Mouse (Mus musculus) lung, embryonic 16.5 days (tissue): ENCODE measurements at regions not wholly inside any gene's neighbourhood (a gene's known extent, or its start where the extent isn't known, plus 50 kb on each side); places are given as distances from the start of the nearest gene placed in this dataset.

Experiments used
- ATAC-seq: fragments of 200-750 bp; cut with Nextera tagmentation; 2 replicates; pipeline ENCODE4 v1.8.0; 2017; ENCODE audit warnings: low read depth, mild to moderate bottlenecking, moderate library complexity
- H3K27ac ChIP-seq: fragments of 300-500 bp; sonication (generic); 2 replicates; pipeline ENCODE4 v1.5.1; 2014; ENCODE audit warnings: mild to moderate bottlenecking, control low read depth, low read length
- H3K27me3 ChIP-seq: fragments of 300-500 bp; sonication (generic); 2 replicates; pipeline ENCODE4 v1.6.1; 2014; ENCODE audit warnings: low read depth, low read length, mixed read lengths; ENCODE audit not compliant: control insufficient read depth, insufficient read depth
- H3K36me3 ChIP-seq: fragments of 300-500 bp; sonication (generic); 2 replicates; pipeline ENCODE4 v1.6.1; 2014; ENCODE audit warnings: low read length; ENCODE audit not compliant: control insufficient read depth, insufficient read depth
- H3K4me1 ChIP-seq: fragments of 300-500 bp; sonication (generic); replicated peaks from 2 replicates; pipeline ENCODE4 v1.6.1; 2014; ENCODE audit warnings: low read length, mixed read lengths; ENCODE audit not compliant: control insufficient read depth, insufficient read depth
- H3K4me2 ChIP-seq: fragments of 300-500 bp; sonication (generic); 2 replicates; pipeline ENCODE4 v1.6.1; 2014; ENCODE audit warnings: low read depth, low read length, control low read depth
- H3K4me3 ChIP-seq: fragments of 300-500 bp; sonication (generic); 2 replicates; pipeline ENCODE4 v1.5.1; 2014; ENCODE audit warnings: mild to moderate bottlenecking, low read length, control low read depth
- H3K9ac ChIP-seq: fragments of 300-500 bp; sonication (generic); 2 replicates; pipeline ENCODE4 v1.6.1; 2014; ENCODE audit warnings: low read length, control low read depth
- H3K9me3 ChIP-seq: fragments of 300-500 bp; sonication (generic); 2 replicates; pipeline ENCODE4 v1.6.1; 2016; ENCODE audit warnings: low read length; ENCODE audit not compliant: control insufficient read depth
- WGBS: fragments of 180-500 bp; shearing (Covaris S2); extraction: QIAGEN DNeasy Blood & Tissue Kit; methylation state at CpG from one replicate; pipeline ENCODE4 v1.1.7; 2014; 5-methylcytosine and 5-hydroxymethylcytosine counted together

DNA sequence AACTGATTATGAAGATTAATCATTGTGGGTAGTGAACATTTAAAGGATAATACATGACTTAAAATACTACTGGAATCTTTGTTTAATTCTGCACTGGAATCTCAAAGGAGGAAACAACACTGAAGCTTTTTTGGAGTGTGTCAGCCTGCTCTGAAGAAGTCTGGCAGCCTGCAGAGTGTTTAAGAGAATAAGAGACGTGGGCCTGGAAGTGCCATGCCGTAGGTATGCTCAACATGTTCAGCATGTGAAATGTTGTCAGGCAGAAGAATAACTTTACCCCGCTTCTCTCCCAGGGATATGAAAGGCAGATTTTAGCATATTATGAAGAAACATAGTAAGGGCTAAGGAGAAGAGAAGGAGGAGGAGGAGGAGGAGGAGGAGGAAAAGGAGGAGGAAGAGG, 189.6 kb upstream of the Nrp1 start:
- 74% methylated on average over 3 of the region's 3 CpGs for WGBS
- H3K36me3 ChIP-seq = no peaks in the 10 kb centered on the region
- no peak overlapping the region for H3K4me3 ChIP-seq
- H3K9me3 ChIP-seq = no peaks in the 10 kb centered on the region
- no peaks in the 10 kb centered on the region for H3K27me3 ChIP-seq
- no peaks in the 10 kb centered on the region for H3K4me1 ChIP-seq
- H3K4me2 ChIP-seq = no peak overlapping the region
- no peak overlapping the region for H3K9ac ChIP-seq
- H3K27ac ChIP-seq = no peak overlapping the region
- no peak for ATAC-seq

DNA sequence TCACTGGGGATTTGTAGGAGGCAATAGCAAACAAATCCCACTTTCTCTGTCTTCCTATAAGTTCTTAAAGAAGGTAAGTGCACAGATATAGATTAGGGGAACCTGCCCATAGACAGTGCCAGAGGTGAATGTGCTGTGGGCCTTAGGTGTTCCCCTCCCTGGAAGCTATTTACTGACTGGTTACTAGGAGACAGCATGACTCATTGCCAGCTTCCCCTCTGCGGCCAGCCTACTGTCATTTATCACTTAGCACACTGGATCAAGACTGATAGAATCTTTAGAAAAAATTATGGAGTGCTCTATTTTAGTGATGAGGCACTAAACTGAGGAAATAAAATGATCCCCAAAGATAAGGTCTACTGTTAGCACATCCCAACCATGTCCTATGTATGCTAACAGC, 187.3 kb upstream of the Nrp1 start:
- WGBS = 34% methylated on average over 1 of the region's 1 CpGs
- no peak overlapping the region for H3K4me2 ChIP-seq
- ATAC-seq = no peak
- no peaks in the 10 kb centered on the region for H3K9me3 ChIP-seq
- H3K36me3 ChIP-seq = no peaks in the 10 kb centered on the region
- H3K9ac ChIP-seq = no peak overlapping the region
- H3K4me1 ChIP-seq = no peaks in the 10 kb centered on the region
- H3K27ac ChIP-seq = no peak overlapping the region
- no peak overlapping the region for H3K4me3 ChIP-seq
- no peaks in the 10 kb centered on the region for H3K27me3 ChIP-seq

DNA sequence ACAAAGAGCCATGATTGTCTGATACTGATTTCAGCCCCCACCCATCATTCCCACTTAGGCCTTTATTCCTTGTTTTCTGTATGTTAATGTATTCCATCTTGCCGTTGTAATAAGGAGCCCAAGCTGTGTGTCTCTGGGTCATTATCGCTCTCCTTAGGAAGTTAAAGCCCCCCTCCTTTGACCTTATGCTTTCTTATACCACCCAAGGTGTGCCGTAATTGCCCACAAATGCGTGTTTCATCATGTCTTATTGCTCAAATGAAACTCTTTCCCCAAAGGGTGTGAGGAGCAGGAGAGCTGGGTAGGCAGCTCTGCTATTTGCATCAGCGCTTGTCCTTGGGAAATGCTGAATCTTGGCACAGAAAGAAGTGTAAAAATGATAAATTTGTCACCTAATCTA, 178.2 kb upstream of the Nrp1 start:
- Histone ChIP-seq H3K27ac (no peak overlapping the region), H3K4me3 (no peak overlapping the region), H3K4me1 (no peaks in the 10 kb centered on the region), H3K27me3 (no peaks in the 10 kb centered on the region), H3K4me2 (no peak overlapping the region), H3K9me3 (no peaks in the 10 kb centered on the region), H3K9ac (no peak overlapping the region), H3K36me3 (no peaks in the 10 kb centered on the region)
- ATAC-seq = no peak
- 76% methylated on average over 5 of the region's 5 CpGs for WGBS

DNA sequence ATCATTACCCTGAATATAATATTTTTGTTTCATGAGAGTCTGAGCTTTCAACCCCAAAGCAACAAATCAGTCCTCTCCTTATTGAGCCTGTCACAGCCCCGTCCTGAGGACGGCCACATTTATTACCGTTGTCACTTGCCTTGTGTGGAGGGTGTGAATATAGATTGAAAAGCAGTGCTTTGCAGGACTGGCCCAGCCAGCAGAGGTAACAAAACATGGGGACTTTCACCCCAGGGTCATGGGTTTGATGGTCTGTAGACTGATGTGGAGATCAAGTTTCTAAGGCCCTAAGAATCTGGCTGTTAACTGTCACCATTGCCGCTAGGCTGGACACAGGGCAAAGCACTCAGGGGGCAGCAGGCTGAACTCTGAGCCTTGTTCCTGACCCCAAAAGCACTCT, 175.3 kb upstream of the Nrp1 start:
- no peaks in the 10 kb centered on the region for H3K36me3 ChIP-seq
- no peaks in the 10 kb centered on the region for H3K9me3 ChIP-seq
- H3K4me1 ChIP-seq = no peaks in the 10 kb centered on the region
- no peak overlapping the region for H3K27ac ChIP-seq
- H3K4me2 ChIP-seq = no peak overlapping the region
- H3K9ac ChIP-seq = no peak overlapping the region
- no peak for ATAC-seq
- H3K27me3 ChIP-seq = no peaks in the 10 kb centered on the region
- no peak overlapping the region for H3K4me3 ChIP-seq
- 59% methylated on average over 4 of the region's 4 CpGs for WGBS

DNA sequence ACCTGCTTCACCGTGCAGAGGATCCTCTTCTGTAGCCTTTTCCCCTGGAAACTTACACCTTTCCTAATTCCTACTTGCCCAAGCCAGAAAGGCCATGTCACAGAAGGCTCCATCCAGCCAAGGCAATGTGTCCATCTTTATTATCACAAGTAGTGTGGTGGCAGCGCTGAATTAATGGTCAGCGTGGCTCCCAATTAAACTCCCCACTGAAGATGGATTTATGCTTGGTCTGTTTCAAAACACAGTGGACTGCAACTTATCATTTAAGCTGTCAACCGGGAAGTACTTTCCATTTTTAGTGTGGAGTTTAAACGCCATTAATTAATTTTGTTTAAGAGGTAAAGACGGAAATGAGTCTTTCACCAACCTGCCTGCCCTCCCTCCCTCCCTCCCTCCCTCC, 170.1 kb upstream of the Nrp1 start:
- Histone ChIP-seq H3K9ac (no peak overlapping the region), H3K27me3 (no peaks in the 10 kb centered on the region), H3K27ac (no peak overlapping the region), H3K9me3 (no peaks in the 10 kb centered on the region), H3K4me2 (no peak overlapping the region), H3K4me3 (no peak overlapping the region), H3K4me1 (no peaks in the 10 kb centered on the region), H3K36me3 (no peaks in the 10 kb centered on the region)
- no peak for ATAC-seq
- WGBS = 62% methylated on average over 6 of the region's 6 CpGs

DNA sequence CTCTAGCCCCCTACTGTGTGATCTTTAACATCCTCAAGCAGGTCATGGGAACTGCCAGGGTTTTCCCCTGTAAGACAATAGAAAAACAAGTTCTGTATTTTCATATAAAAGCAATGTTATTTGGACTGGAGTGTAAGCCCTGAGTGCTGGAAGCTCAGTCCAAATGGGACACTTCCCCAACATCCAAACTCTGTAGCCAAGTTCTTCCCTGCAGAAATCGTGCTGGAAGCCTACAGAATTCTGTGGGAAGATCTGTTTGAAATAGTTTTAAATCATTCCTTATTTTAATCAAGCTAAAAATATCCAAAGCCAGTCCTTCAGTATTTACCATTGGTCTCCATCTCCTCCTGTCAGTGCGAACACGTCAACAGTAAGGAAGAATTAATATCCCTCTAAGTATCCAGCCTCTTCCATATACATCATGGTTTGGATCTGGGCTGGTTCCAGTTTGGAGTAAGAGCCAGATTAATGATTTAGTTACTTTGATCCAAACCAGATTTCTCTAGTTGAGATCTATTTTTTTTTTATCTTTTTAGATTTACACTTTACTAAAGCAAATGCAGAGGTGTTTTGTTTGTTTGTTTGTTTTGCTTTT, 165.0 kb upstream of the Nrp1 start:
- no peaks in the 10 kb centered on the region for H3K9me3 ChIP-seq
- no peaks in the 10 kb centered on the region for H3K36me3 ChIP-seq
- H3K4me3 ChIP-seq = no peak overlapping the region
- no peak overlapping the region for H3K4me2 ChIP-seq
- ATAC-seq = no peak
- no peak overlapping the region for H3K9ac ChIP-seq
- no peak overlapping the region for H3K27ac ChIP-seq
- no peaks in the 10 kb centered on the region for H3K27me3 ChIP-seq
- 59% methylated on average over 3 of the region's 3 CpGs for WGBS
- H3K4me1 ChIP-seq = no peaks in the 10 kb centered on the region

DNA sequence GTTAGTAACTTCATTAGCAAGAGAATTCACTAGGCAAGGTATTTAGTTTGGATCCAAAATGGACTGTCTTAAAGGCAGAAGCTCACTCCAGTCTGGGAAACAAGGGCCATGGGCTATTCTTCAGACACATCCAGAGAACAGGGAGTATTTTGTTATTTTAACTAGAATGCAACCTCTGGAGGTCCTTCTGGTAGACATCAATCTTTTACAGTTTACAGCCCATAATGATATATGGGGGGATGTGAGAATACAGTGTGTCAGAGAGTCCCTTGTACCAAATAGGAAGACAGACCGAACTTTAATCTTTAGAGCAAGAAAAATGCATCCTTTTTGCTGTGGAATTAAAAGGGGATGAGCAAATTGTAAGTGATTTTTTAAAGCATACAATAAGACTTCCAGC, 157.6 kb upstream of the Nrp1 start:
- Histone ChIP-seq H3K36me3 (no peaks in the 10 kb centered on the region), H3K27me3 (no peaks in the 10 kb centered on the region), H3K4me3 (no peak overlapping the region), H3K4me1 (no peaks in the 10 kb centered on the region), H3K9me3 (no peaks in the 10 kb centered on the region), H3K9ac (no peak overlapping the region), H3K27ac (no peak overlapping the region), H3K4me2 (no peak overlapping the region)
- no peak for ATAC-seq
- 54% methylated on average over 1 of the region's 1 CpGs for WGBS

DNA sequence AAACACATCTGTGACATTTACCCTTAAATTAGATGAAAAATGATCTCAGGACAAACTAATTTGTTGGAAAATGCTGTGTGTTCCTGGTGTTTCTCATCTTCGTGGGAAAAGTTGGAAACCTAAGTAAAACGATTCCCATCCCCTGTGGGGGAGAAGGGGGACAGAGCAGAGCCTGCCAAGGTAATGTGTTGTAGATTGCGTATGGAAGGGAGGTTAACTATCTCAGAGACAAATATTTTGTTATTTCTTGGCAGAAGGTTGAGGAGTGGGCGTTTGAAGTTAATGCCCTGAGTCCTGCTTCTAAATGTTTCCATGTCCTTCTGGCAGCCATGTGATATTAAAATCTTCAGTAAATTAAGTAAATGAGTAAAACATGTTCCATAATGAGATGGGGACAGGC, 156.8 kb upstream of the Nrp1 start:
- Histone ChIP-seq H3K4me2 (no peak overlapping the region), H3K27ac (no peak overlapping the region), H3K4me1 (no peaks in the 10 kb centered on the region), H3K27me3 (no peaks in the 10 kb centered on the region), H3K9ac (no peak overlapping the region), H3K36me3 (no peaks in the 10 kb centered on the region), H3K9me3 (no peaks in the 10 kb centered on the region), H3K4me3 (no peak overlapping the region)
- no peak for ATAC-seq
- WGBS = 50% methylated on average over 4 of the region's 4 CpGs

DNA sequence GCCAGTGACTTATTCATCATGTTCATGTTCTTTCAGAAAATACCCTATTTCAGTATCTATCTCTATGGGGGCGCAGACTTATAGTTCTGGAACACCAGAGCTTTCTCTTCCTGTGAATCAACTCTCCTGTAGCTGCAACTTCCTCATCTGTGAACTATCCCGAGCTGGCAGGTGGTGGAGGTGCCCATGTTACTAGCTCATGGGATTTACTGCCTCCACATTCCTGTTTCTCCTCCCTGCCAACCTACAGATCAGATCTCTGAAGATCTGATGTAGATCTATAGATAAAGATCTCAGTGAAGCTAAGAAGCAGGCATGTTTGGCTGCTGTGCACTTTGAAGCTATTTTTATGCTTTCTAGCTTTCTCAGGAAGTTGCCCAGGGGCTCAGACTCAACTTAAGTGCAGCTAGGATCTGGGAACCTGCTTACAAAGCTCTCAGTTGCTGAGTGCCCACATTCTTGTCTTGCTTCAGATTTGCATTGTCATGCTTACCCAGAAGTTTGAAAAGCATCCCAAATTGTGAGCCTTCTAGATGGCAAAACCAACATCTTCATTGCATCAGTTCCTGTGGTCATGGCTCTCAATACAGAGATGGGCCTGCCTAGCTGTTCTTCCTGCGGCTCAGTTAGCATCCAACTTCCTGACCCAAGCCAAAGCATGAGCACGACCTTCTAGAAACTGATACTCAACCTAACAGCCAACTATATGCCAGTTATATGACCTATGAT, 156.1 kb upstream of the Nrp1 start:
- no peak overlapping the region for H3K4me2 ChIP-seq
- WGBS = 79% methylated on average over 4 of the region's 4 CpGs
- H3K9ac ChIP-seq = no peak overlapping the region
- H3K4me3 ChIP-seq = no peak overlapping the region
- H3K36me3 ChIP-seq = no peaks in the 10 kb centered on the region
- H3K4me1 ChIP-seq = no peaks in the 10 kb centered on the region
- H3K27me3 ChIP-seq = no peaks in the 10 kb centered on the region
- no peaks in the 10 kb centered on the region for H3K9me3 ChIP-seq
- H3K27ac ChIP-seq = no peak overlapping the region
- ATAC-seq = no peak
